Mouse (Mus musculus) hindbrain, embryonic 16.5 days (tissue): Measurements from ENCODE around the gene Celf2. TPM values are rescaled to one million over a fixed set of nuclear protein-coding genes. Genes with fewer than 3 reads are reported as not detected.

Experiments used
- ATAC-seq: fragments of 200-750 bp; cut with Nextera tagmentation; 2 replicates; pipeline ENCODE4 v1.8.0; 2017; ENCODE audit warnings: moderate TSS enrichment, moderate library complexity
- H3K27ac ChIP-seq: fragments of 300-500 bp; sonication (generic); 2 replicates; pipeline ENCODE4 v1.5.1; 2014; ENCODE audit warnings: low read depth, mild to moderate bottlenecking, control low read depth, low read length, moderate library complexity
- H3K27me3 ChIP-seq: fragments of 300-500 bp; sonication (generic); replicated peaks from 2 replicates; pipeline ENCODE4 v1.6.1; 2014; ENCODE audit warnings: low read length; ENCODE audit not compliant: control insufficient read depth, insufficient read depth
- H3K36me3 ChIP-seq: fragments of 300-500 bp; sonication (generic); 2 replicates; pipeline ENCODE4 v1.6.1; 2014; ENCODE audit warnings: mild to moderate bottlenecking, low read length, moderate library complexity, mixed read lengths; ENCODE audit not compliant: control insufficient read depth, insufficient read depth
- H3K4me1 ChIP-seq: fragments of 300-500 bp; sonication (generic); 2 replicates; pipeline ENCODE4 v1.6.1; 2014; ENCODE audit warnings: low read depth, low read length; ENCODE audit not compliant: control insufficient read depth, insufficient read depth
- H3K4me2 ChIP-seq: fragments of 300-500 bp; sonication (generic); 2 replicates; pipeline ENCODE4 v1.6.1; 2014; ENCODE audit warnings: mild to moderate bottlenecking, low read length, control low read depth, moderate library complexity
- H3K4me3 ChIP-seq: fragments of 300-500 bp; sonication (generic); 2 replicates; pipeline ENCODE4 v1.5.1; 2014; ENCODE audit warnings: mild to moderate bottlenecking, low read length, control low read depth, moderate library complexity
- H3K9ac ChIP-seq: fragments of 300-500 bp; sonication (generic); 2 replicates; pipeline ENCODE4 v1.6.1; 2014; ENCODE audit warnings: low read depth, mild to moderate bottlenecking, control low read depth, low read length, moderate library complexity
- H3K9me3 ChIP-seq: fragments of 300-500 bp; sonication (generic); 2 replicates; pipeline ENCODE4 v1.6.1; 2014; ENCODE audit warnings: mild to moderate bottlenecking, low read length, moderate library complexity; ENCODE audit not compliant: control insufficient read depth
- WGBS: fragments of 180-500 bp; shearing (Covaris S2); extraction: QIAGEN DNeasy Blood & Tissue Kit; methylation state at CpG from one replicate; pipeline ENCODE4 v1.1.7; 2014; 5-methylcytosine and 5-hydroxymethylcytosine counted together
- polyA plus RNA-seq: library from polyadenylated mRNA; unstranded; fragments of >200 nt; fragmentation: Nextera tagmentation; extraction: Ambion mirVana; gene quantifications from 2 replicates; pipeline ENCODE4 v1.2.1, GENCODE M21; 2015

The Celf2 gene
- polyA plus RNA-seq, 1 experiment from 2014 or later: 130 TPM

GRCm38 (mm10) chr2:6560802-6561201 lies 948.6 kb downstream of the Celf2 start:
- Histone ChIP-seq H3K4me3 (no peak overlapping the region), H3K27ac (no peak overlapping the region), H3K9ac (no peak overlapping the region), H3K27me3 (no peaks in the 10 kb centered on the region), H3K4me1 (no peaks in the 10 kb centered on the region), H3K4me2 (no peak overlapping the region), H3K9me3 (no peaks in the 10 kb centered on the region), H3K36me3 (peaks cover 5% of the 10 kb centered on the region)
- no peak for ATAC-seq
- WGBS: 98% methylated on average over 3 of the region's 3 CpGs

- H3K27ac ChIP-seq: no peak overlapping the region
- 88% methylated on average over 2 of the region's 2 CpGs for WGBS
- H3K4me3 ChIP-seq: no peak overlapping the region
- no peak for ATAC-seq
- H3K9me3 ChIP-seq: no peaks in the 10 kb centered on the region
- H3K36me3 ChIP-seq: peaks cover 5% of the 10 kb centered on the region
- H3K27me3 ChIP-seq: no peaks in the 10 kb centered on the region
- H3K4me2 ChIP-seq: no peak overlapping the region
- H3K9ac ChIP-seq: no peak overlapping the region
- H3K4me1 ChIP-seq: no peaks in the 10 kb centered on the region
Measured at GRCm38 (mm10) chr2:6559581-6559980, 949.8 kb downstream of the Celf2 start.

GRCm38 (mm10) chr2:6558303-6559254 lies 950.8 kb downstream of the Celf2 start:
- no peaks in the 10 kb centered on the region for H3K9me3 ChIP-seq
- no peaks in the 10 kb centered on the region for H3K4me1 ChIP-seq
- peaks cover 5% of the 10 kb centered on the region for H3K36me3 ChIP-seq
- no peak overlapping the region for H3K4me3 ChIP-seq
- H3K9ac ChIP-seq: no peak overlapping the region
- ATAC-seq: no peak
- H3K4me2 ChIP-seq: no peak overlapping the region
- no peaks in the 10 kb centered on the region for H3K27me3 ChIP-seq
- no peak overlapping the region for H3K27ac ChIP-seq
- WGBS: 78% methylated on average over 14 of the region's 14 CpGs

- H3K9ac ChIP-seq: no peak overlapping the region
- H3K4me2 ChIP-seq: no peak overlapping the region
- no peaks in the 10 kb centered on the region for H3K9me3 ChIP-seq
- H3K4me3 ChIP-seq: no peak overlapping the region
- WGBS: 71% methylated on average over 3 of the region's 3 CpGs
- no peaks in the 10 kb centered on the region for H3K27me3 ChIP-seq
- peaks cover 5% of the 10 kb centered on the region for H3K36me3 ChIP-seq
- no peaks in the 10 kb centered on the region for H3K4me1 ChIP-seq
- no peak for ATAC-seq
- H3K27ac ChIP-seq: no peak overlapping the region
Measured at GRCm38 (mm10) chr2:6557749-6558148, 951.6 kb downstream of the Celf2 start.

- H3K4me2 ChIP-seq: no peak overlapping the region
- H3K27ac ChIP-seq: no peak overlapping the region
- WGBS: 87% methylated on average over 2 of the region's 2 CpGs
- H3K9me3 ChIP-seq: no peaks in the 10 kb centered on the region
- no peak for ATAC-seq
- H3K9ac ChIP-seq: no peak overlapping the region
- H3K4me3 ChIP-seq: no peak overlapping the region
- H3K4me1 ChIP-seq: no peaks in the 10 kb centered on the region
- peaks cover 9% of the 10 kb centered on the region for H3K36me3 ChIP-seq
- no peaks in the 10 kb centered on the region for H3K27me3 ChIP-seq
Measured at GRCm38 (mm10) chr2:6556913-6557312, 952.5 kb downstream of the Celf2 start.

- Histone ChIP-seq H3K4me1 (no peaks in the 10 kb centered on the region), H3K36me3 (0 out of 2 replicates have a peak, but pooled peaks cover 4% of the 10 kb centered on the region), H3K9ac (no peak overlapping the region), H3K4me3 (no peak overlapping the region), H3K27ac (no peak overlapping the region), H3K27me3 (no peaks in the 10 kb centered on the region), H3K9me3 (no peaks in the 10 kb centered on the region), H3K4me2 (no peak overlapping the region)
- 73% methylated on average over 7 of the region's 7 CpGs for WGBS
- ATAC-seq: no peak
Measured at GRCm38 (mm10) chr2:6553656-6554055, 955.7 kb downstream of the Celf2 start.

GRCm38 (mm10) chr2:6549251-6549650 lies 960.1 kb downstream of the Celf2 start:
- Histone ChIP-seq H3K4me1 (peaks cover 6% of the 10 kb centered on the region), H3K4me3 (no peak overlapping the region), H3K4me2 (no peak overlapping the region), H3K9ac (no peak overlapping the region), H3K36me3 (0 out of 2 replicates have a peak, but pooled peaks cover 4% of the 10 kb centered on the region), H3K27me3 (no peaks in the 10 kb centered on the region), H3K27ac (no peak overlapping the region), H3K9me3 (no peaks in the 10 kb centered on the region)
- 74% methylated on average over 7 of the region's 7 CpGs for WGBS
- ATAC-seq: no peak

- 22% methylated on average over 9 of the region's 9 CpGs for WGBS
- Histone ChIP-seq H3K4me2 (no peak overlapping the region), H3K36me3 (no peaks in the 10 kb centered on the region), H3K9ac (0 out of 2 replicates have a peak overlapping the region, but pooled peaks have one; percentile 3), H3K4me1 (peaks cover 6% of the 10 kb centered on the region), H3K4me3 (no peak overlapping the region), H3K27me3 (no peaks in the 10 kb centered on the region), H3K27ac (peak overlapping the region; percentile 64), H3K9me3 (no peaks in the 10 kb centered on the region)
- ATAC-seq: peak; percentile 80
Measured at GRCm38 (mm10) chr2:6547139-6547664, 962.2 kb downstream of the Celf2 start.

- H3K4me1 ChIP-seq: peaks cover 6% of the 10 kb centered on the region
- H3K9ac ChIP-seq: no peak overlapping the region
- 25% methylated on average over 13 of the region's 14 CpGs for WGBS
- ATAC-seq: peak; percentile 4; the same call in 1 of the 2 replicates
- no peaks in the 10 kb centered on the region for H3K36me3 ChIP-seq
- H3K4me2 ChIP-seq: no peak overlapping the region
- no peak overlapping the region for H3K4me3 ChIP-seq
- H3K9me3 ChIP-seq: no peaks in the 10 kb centered on the region
- peak overlapping the region; percentile 64 for H3K27ac ChIP-seq
- no peaks in the 10 kb centered on the region for H3K27me3 ChIP-seq
Measured at GRCm38 (mm10) chr2:6546462-6547138, 962.8 kb downstream of the Celf2 start.
